In the genomic region with DNA sequence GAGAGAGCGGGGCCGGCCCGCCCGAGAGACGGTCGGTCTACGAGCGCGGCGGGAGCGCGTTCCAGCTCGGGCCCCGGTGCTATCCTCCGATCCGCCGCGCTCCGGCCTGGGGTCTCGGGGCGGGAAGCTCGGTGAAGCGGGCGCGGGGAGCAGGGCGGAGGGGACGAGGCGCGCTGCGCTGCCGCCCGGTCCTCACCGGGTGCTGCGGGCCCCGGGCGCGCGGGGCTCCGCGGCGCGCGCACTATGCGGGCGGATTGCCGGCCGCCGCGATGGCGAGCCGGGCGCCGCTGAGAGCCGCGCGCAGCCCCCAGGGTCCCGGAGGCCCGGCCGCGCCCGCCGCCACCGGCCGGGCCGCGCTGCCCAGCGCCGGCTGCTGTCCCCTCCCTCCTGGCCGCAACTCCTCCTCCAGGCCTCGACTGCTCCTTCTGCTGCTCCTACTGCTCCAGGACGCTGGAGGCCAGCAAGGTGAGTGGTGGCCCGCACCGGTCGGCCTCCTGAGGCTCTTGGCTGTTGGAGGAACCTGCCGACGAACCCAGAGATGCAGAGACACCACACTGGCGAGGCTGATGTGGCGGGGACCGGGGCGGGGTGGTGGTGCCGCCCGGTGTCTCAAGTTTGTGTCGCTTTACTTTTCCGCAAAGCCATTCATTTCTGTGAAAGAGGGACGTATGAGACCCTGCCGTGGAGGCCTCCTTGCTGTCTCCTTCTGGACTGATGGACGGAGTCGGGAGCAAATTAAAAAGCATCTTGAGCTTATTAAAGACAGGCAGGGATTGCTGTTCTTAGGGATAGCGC, we compare ENCODE assay signal across 8 mouse cellular contexts. TPM values are rescaled to one million over a fixed set of nuclear protein-coding genes. Genes with fewer than 3 reads are reported as not detected.
DNase-seq lines count a peak whose midpoint lies in the region; ATAC-seq lines count a peak whose summit lies in the region.

No protein-coding gene starts in this region.

- peaks cover 13% of the 10 kb centered on the region for H3K4me1 ChIP-seq in forebrain, embryonic 15.5 days
- H3K4me1 ChIP-seq in hindbrain, embryonic 14.5 days (replicated peaks; ENCODE audit: control insufficient read depth, insufficient read depth, low read length), result peaks cover 19% of the 10 kb centered on the region

- peak overlapping the region; percentile 53 for H3K4me2 ChIP-seq in forebrain, embryonic 15.5 days (replicated peaks)
- peak overlapping the region; percentile 76 for H3K4me2 ChIP-seq in hindbrain, embryonic 14.5 days (replicated peaks)

- H3K36me3 ChIP-seq in forebrain, embryonic 15.5 days, result no peaks in the 10 kb centered on the region
- no peaks in the 10 kb centered on the region for H3K36me3 ChIP-seq in hindbrain, embryonic 14.5 days (replicated peaks; ENCODE audit: control insufficient read depth, insufficient read depth)

- H3K9ac ChIP-seq in forebrain, embryonic 15.5 days (replicated peaks), result peak overlapping the region; percentile 75
- H3K9ac ChIP-seq in hindbrain, embryonic 14.5 days, result peak overlapping the region; percentile 85

- ATAC-seq in cerebellum, adult (ENCODE audit: insufficient number of reproducible peaks, low FRiP score, low TSS enrichment), result peak; percentile 60
- peak; percentile 77 for ATAC-seq in forebrain, embryonic 15.5 days (replicated peaks)
- ATAC-seq in hindbrain, embryonic 14.5 days (ENCODE audit: low FRiP score), result peak; percentile 79
- ATAC-seq in megakaryocyte progenitor cell, adult 5-6 weeks (replicated peaks; ENCODE audit: poor library complexity), result peak; percentile 14

- peak overlapping the region; percentile 59 for H3K4me3 ChIP-seq in forebrain, embryonic 15.5 days
- peak overlapping the region; percentile 87 for H3K4me3 ChIP-seq in hindbrain, embryonic 14.5 days (replicated peaks; ENCODE audit: low read length)

- H3K27me3 ChIP-seq in forebrain, embryonic 15.5 days, result no peaks in the 10 kb centered on the region
- no peaks in the 10 kb centered on the region for H3K27me3 ChIP-seq in hindbrain, embryonic 14.5 days (ENCODE audit: control insufficient read depth, insufficient read depth, low read length)

- under 1% methylated on average over 46 of the region's 89 CpGs for WGBS in forebrain, embryonic 15.5 days
- WGBS in hindbrain, embryonic 14.5 days, result under 1% methylated on average over 59 of the region's 89 CpGs

- H3K27ac ChIP-seq in forebrain, embryonic 15.5 days (replicated peaks), result peak overlapping the region; percentile 85
- peak overlapping the region; percentile 91 for H3K27ac ChIP-seq in hindbrain, embryonic 14.5 days

- peak; percentile 60 to 64 for DNase-seq in heart, adult 18-20 months
- no peak for DNase-seq in heart, adult 11 months
- peak; percentile 39 for DNase-seq in hindbrain, embryonic 14.5 days (ENCODE audit: low spot score)
- peak; percentile 40 for DNase-seq in left cerebral cortex, postnatal 4 days
- DNase-seq in right cerebral cortex, postnatal 25 days, result peak; percentile 46

- intact Hi-C loops in left cerebral cortex, postnatal 4 days (cut with DNase I), result no loop called here

- no peaks in the 10 kb centered on the region for H3K9me3 ChIP-seq in forebrain, embryonic 15.5 days
- no peaks in the 10 kb centered on the region for H3K9me3 ChIP-seq in hindbrain, embryonic 14.5 days (ENCODE audit: control insufficient read depth, low read length)

RNA-seq across cellular contexts. Expression of gene Dcbld2, which starts 0.4 kb away (rescaled TPM):
- 10 to 100 TPM; 11.1 to 14.8 TPM for total RNA-seq in heart, adult 18-20 months (2021)
- polyA plus RNA-seq in forebrain, embryonic 15.5 days (2015; fragmentation: Nextera tagmentation; extraction: Ambion mirVana), result 5.0 and 6.2 TPM in 2 replicates
- polyA plus RNA-seq in hindbrain, embryonic 14.5 days (2014; fragmentation: Nextera tagmentation; extraction: Ambion mirVana), result 8.5 and 8.7 TPM in 2 replicates
- 10 to 100 TPM; 33.5 to 37.1 TPM for total RNA-seq in left cerebral cortex, postnatal 4 days (2021)
- total RNA-seq in megakaryocyte progenitor cell, adult 5-6 weeks (2015), result 0.29 and 0.35 TPM in 2 replicates
- total RNA-seq in megakaryocyte progenitor cell, adult 5-6 weeks (2017), result 0.07 and 0.33 TPM in 2 replicates

Comparison
In these comparisons a context has a peak if more than half of its experiments do, and no peak if none do; other contexts are left out.
1. ATAC-seq: peak in every context shown above with its lines; median percentile 79 in hindbrain, embryonic 14.5 days; 77 in forebrain, embryonic 15.5 days; 60 in cerebellum, adult; 14 in megakaryocyte progenitor cell, adult 5-6 weeks.
2. RNA of gene Dcbld2, which starts 0.4 kb away (total RNA-seq): 33.5 to 37.1 TPM in left cerebral cortex, postnatal 4 days and 11.1 to 14.8 TPM in heart, adult 18-20 months; 0.07 to 0.35 TPM in megakaryocyte progenitor cell, adult 5-6 weeks; every median in the first group is over 4 times any median in the second.